Mouse (Mus musculus): ENCODE measurements around the gene Auh. TPM values are rescaled to one million over a fixed set of nuclear protein-coding genes. Genes with fewer than 3 reads are reported as not detected.

The Auh gene
- total RNA-seq, 2 experiments from 2014 or later = 21.4 to 35.3 TPM

GRCm38 (mm10) chr13:52883084-52883959 lies 46.2 kb downstream of the Auh start:
- no peak for ATAC-seq (replicated peaks; ENCODE audit: low FRiP score, poor library complexity, severe bottlenecking)

GRCm38 (mm10) chr13:52880386-52880785 lies 49.1 kb downstream of the Auh start:
- no peak for ATAC-seq (replicated peaks; ENCODE audit: low FRiP score, poor library complexity, severe bottlenecking)

GRCm38 (mm10) chr13:52879918-52880317 lies 49.6 kb downstream of the Auh start:
- no peak for ATAC-seq (replicated peaks; ENCODE audit: low FRiP score, poor library complexity, severe bottlenecking)

- no peak for ATAC-seq (replicated peaks; ENCODE audit: low FRiP score, poor library complexity, severe bottlenecking)
These were observed 50.2 kb downstream of the Auh start for GRCm38 (mm10) chr13:52879291-52879690.

GRCm38 (mm10) chr13:52878823-52879222 lies 50.7 kb downstream of the Auh start:
- ATAC-seq (replicated peaks; ENCODE audit: low FRiP score, poor library complexity, severe bottlenecking) = no peak

- ATAC-seq (replicated peaks; ENCODE audit: low FRiP score, poor library complexity, severe bottlenecking) = no peak
These were observed 53.7 kb downstream of the Auh start for GRCm38 (mm10) chr13:52875541-52876325.

GRCm38 (mm10) chr13:52875089-52875488 lies 54.4 kb downstream of the Auh start:
- no peak for ATAC-seq (replicated peaks; ENCODE audit: low FRiP score, poor library complexity, severe bottlenecking)

- no peak for ATAC-seq (replicated peaks; ENCODE audit: low FRiP score, poor library complexity, severe bottlenecking)
These were observed 55.1 kb downstream of the Auh start for GRCm38 (mm10) chr13:52874338-52874737.

- no peak for ATAC-seq (replicated peaks; ENCODE audit: low FRiP score, poor library complexity, severe bottlenecking)
These were observed 55.6 kb downstream of the Auh start for GRCm38 (mm10) chr13:52873923-52874322.

- ATAC-seq (replicated peaks; ENCODE audit: low FRiP score, poor library complexity, severe bottlenecking) = no peak
These were observed 63.3 kb downstream of the Auh start for GRCm38 (mm10) chr13:52866005-52866792.

- ATAC-seq (replicated peaks; ENCODE audit: low FRiP score, poor library complexity, severe bottlenecking) = no peak
These were observed 66.0 kb downstream of the Auh start for GRCm38 (mm10) chr13:52863436-52863835.

GRCm38 (mm10) chr13:52860006-52860685 lies 69.3 kb downstream of the Auh start:
- no peak for ATAC-seq (replicated peaks; ENCODE audit: low FRiP score, poor library complexity, severe bottlenecking)

- ATAC-seq (replicated peaks; ENCODE audit: low FRiP score, poor library complexity, severe bottlenecking) = no peak
These were observed 70.2 kb downstream of the Auh start for GRCm38 (mm10) chr13:52859065-52859820.

- ATAC-seq (replicated peaks; ENCODE audit: low FRiP score, poor library complexity, severe bottlenecking) = no peak
These were observed 71.1 kb downstream of the Auh start for GRCm38 (mm10) chr13:52858373-52858772.

- no peak for ATAC-seq (replicated peaks; ENCODE audit: low FRiP score, poor library complexity, severe bottlenecking)
These were observed 71.7 kb downstream of the Auh start for GRCm38 (mm10) chr13:52857781-52858180.

GRCm38 (mm10) chr13:52853536-52853935 lies 75.9 kb downstream of the Auh start:
- ATAC-seq (replicated peaks; ENCODE audit: low FRiP score, poor library complexity, severe bottlenecking) = no peak

- no peak for ATAC-seq (replicated peaks; ENCODE audit: low FRiP score, poor library complexity, severe bottlenecking)
These were observed 77.6 kb downstream of the Auh start for GRCm38 (mm10) chr13:52851886-52852285.

- 0 out of 2 replicates have a peak, but pooled peaks have one; percentile 28 for ATAC-seq (replicated peaks; ENCODE audit: low FRiP score, poor library complexity, severe bottlenecking)
These were observed 79.3 kb downstream of the Auh start for GRCm38 (mm10) chr13:52850024-52850723.

Data from erythroid progenitor cell, adult 5-6 weeks (primary cell).